Mouse (Mus musculus) cerebellum, adult 11-12 months (tissue): ENCODE measurements at regions not wholly inside any gene's neighbourhood (a gene's known extent, or its start where the extent isn't known, plus 50 kb on each side); places are given as distances from the start of the nearest gene placed in this dataset.

Source experiments
- DNase-seq: peaks from one replicate; pipeline ENCODE4 v3.0.0; 2022

- DNase-seq: no peak
Observed at GRCm38 (mm10) chr6:49999365-49999764, 110.7 kb upstream of the Mpp6 start.

- DNase-seq: no peak
Observed at GRCm38 (mm10) chr6:50008074-50008473, 102.0 kb upstream of the Mpp6 start.

- no peak for DNase-seq
Observed at GRCm38 (mm10) chr6:50008869-50009268, 101.2 kb upstream of the Mpp6 start.

- DNase-seq: no peak
Observed at GRCm38 (mm10) chr6:50009339-50009738, 100.7 kb upstream of the Mpp6 start.

- no peak for DNase-seq
Observed at GRCm38 (mm10) chr6:50009856-50010255, 100.2 kb upstream of the Mpp6 start.

GRCm38 (mm10) chr6:50011071-50011470 is 99.0 kb upstream of the Mpp6 start:
- no peak for DNase-seq

- no peak for DNase-seq
Observed at GRCm38 (mm10) chr6:50011746-50012453, 98.1 kb upstream of the Mpp6 start.

- no peak for DNase-seq
Observed at GRCm38 (mm10) chr6:50013067-50013466, 97.0 kb upstream of the Mpp6 start.

- no peak for DNase-seq
Observed at GRCm38 (mm10) chr6:50013842-50014241, 96.2 kb upstream of the Mpp6 start.

- no peak for DNase-seq
Observed at GRCm38 (mm10) chr6:50027981-50028380, 82.1 kb upstream of the Mpp6 start.

GRCm38 (mm10) chr6:50029895-50030515 is 80.0 kb upstream of the Mpp6 start:
- DNase-seq: no peak

GRCm38 (mm10) chr6:50031356-50031755 is 78.7 kb upstream of the Mpp6 start:
- DNase-seq: no peak

- DNase-seq: peak; percentile 6
Observed at GRCm38 (mm10) chr6:50032894-50033595, 77.0 kb upstream of the Mpp6 start.

- DNase-seq: no peak
Observed at GRCm38 (mm10) chr6:50037614-50038013, 72.4 kb upstream of the Mpp6 start.

GRCm38 (mm10) chr6:50038369-50038768 is 71.7 kb upstream of the Mpp6 start:
- DNase-seq: no peak

- DNase-seq: no peak
Observed at GRCm38 (mm10) chr6:50041044-50041443, 69.0 kb upstream of the Mpp6 start.

- no peak for DNase-seq
Observed at GRCm38 (mm10) chr6:50042127-50042526, 67.9 kb upstream of the Mpp6 start.

GRCm38 (mm10) chr6:50044165-50044564 is 65.9 kb upstream of the Mpp6 start:
- DNase-seq: no peak

- no peak for DNase-seq
Observed at GRCm38 (mm10) chr6:50046721-50047120, 63.3 kb upstream of the Mpp6 start.

- no peak for DNase-seq
Observed at GRCm38 (mm10) chr6:50052416-50052815, 57.6 kb upstream of the Mpp6 start.

- no peak for DNase-seq
Observed at GRCm38 (mm10) chr6:50053086-50053485, 57.0 kb upstream of the Mpp6 start.

- DNase-seq: no peak
Observed at GRCm38 (mm10) chr6:50054233-50054632, 55.8 kb upstream of the Mpp6 start.

- no peak for DNase-seq
Observed at GRCm38 (mm10) chr6:50058596-50058995, 51.4 kb upstream of the Mpp6 start.

GRCm38 (mm10) chr6:50059917-50060316 is 50.1 kb upstream of the Mpp6 start:
- no peak for DNase-seq
